Mouse (Mus musculus) cortical plate, adult 2 months (tissue): ENCODE results near the gene Ttc6. TPM values are rescaled to one million over a fixed set of nuclear protein-coding genes. Genes with fewer than 3 reads are reported as not detected.

Experiments
- H3K27ac ChIP-seq: fragments of 200-500 bp; 2 replicates; pipeline ENCODE4 v1.5.1; 2012; ENCODE audit warnings: low read length, control low read depth, inconsistent platforms; ENCODE audit not compliant: insufficient read depth
- H3K4me1 ChIP-seq: fragments of 200-500 bp; 2 replicates; pipeline ENCODE4 v1.6.1; 2011; ENCODE audit warnings: low read length; ENCODE audit not compliant: control insufficient read depth, insufficient read depth
- H3K4me3 ChIP-seq: fragments of 200-500 bp; 2 replicates; pipeline ENCODE4 v1.5.1; 2011; ENCODE audit warnings: mild to moderate bottlenecking, low read length, control low read depth; ENCODE audit not compliant: insufficient read depth
- CTCF ChIP-seq: fragments of 200-500 bp; IDR thresholded peaks from 2 replicates; pipeline ENCODE4 v1.5.1; 2011; ENCODE audit warnings: mild to moderate bottlenecking, control low read depth, low read length; ENCODE audit not compliant: insufficient read depth; ENCODE audit errors: extremely low read depth
- POLR2A ChIP-seq: fragments of 200-500 bp; IDR thresholded peaks from 2 replicates; pipeline ENCODE4 v1.6.1; 2011; ENCODE audit warnings: mild to moderate bottlenecking, low read length, control low read depth; ENCODE audit not compliant: insufficient read depth; ENCODE audit errors: extremely low read depth
- polyA plus RNA-seq: library from polyadenylated mRNA; depleted of rRNA; stranded (reverse); fragments of >200 nt; gene quantifications from 2 replicates; pipeline ENCODE4 v1.2.3, GENCODE M21; 2012; rRNA removed

The Ttc6 gene
- polyA plus RNA-seq, result 0.02 and 0.08 TPM in 2 replicates

GRCm38 (mm10) chr12:57563909-57564308 is at the start of gene Ttc6:
Gene Ttc6 (plus strand): TSS chr12:57564113.
- no peak within 1 kb of the TSS for H3K4me3 ChIP-seq
- TF ChIP-seq POLR2A (no peak), CTCF (no peak)
- no peaks in the 10 kb centered on the region for H3K4me1 ChIP-seq
- H3K27ac ChIP-seq, result no peak within 1 kb of the TSS

- no peaks in the 10 kb centered on the region for H3K4me1 ChIP-seq
- H3K4me3 ChIP-seq, result no peak overlapping the region
- no peak overlapping the region for H3K27ac ChIP-seq
- TF ChIP-seq CTCF, result no peak
- TF ChIP-seq POLR2A, result no peak
Observed at GRCm38 (mm10) chr12:57514552-57514951, 49.4 kb upstream of the Ttc6 start.

GRCm38 (mm10) chr12:57515702-57516377 is 48.1 kb upstream of the Ttc6 start:
- no peak overlapping the region for H3K4me3 ChIP-seq
- H3K27ac ChIP-seq, result no peak overlapping the region
- TF ChIP-seq CTCF (no peak), POLR2A (no peak)

GRCm38 (mm10) chr12:57528335-57528734 is 35.6 kb upstream of the Ttc6 start:
- H3K4me1 ChIP-seq, result no peaks in the 10 kb centered on the region
- TF ChIP-seq CTCF, result no peak
- no peak for TF ChIP-seq POLR2A
- no peak overlapping the region for H3K27ac ChIP-seq

More at GRCm38 (mm10) chr12:57515702-57516377, 48.1 kb upstream of the Ttc6 start:
- no peaks in the 10 kb centered on the region for H3K4me1 ChIP-seq

GRCm38 (mm10) chr12:57530474-57530873 is 33.4 kb upstream of the Ttc6 start:
- Histone ChIP-seq H3K4me3 (no peak overlapping the region), H3K4me1 (no peaks in the 10 kb centered on the region), H3K27ac (no peak overlapping the region)
- TF ChIP-seq POLR2A (no peak), CTCF (no peak)

More at GRCm38 (mm10) chr12:57528335-57528734, 35.6 kb upstream of the Ttc6 start:
- H3K4me3 ChIP-seq, result no peak overlapping the region

GRCm38 (mm10) chr12:57534517-57534878 is 29.4 kb upstream of the Ttc6 start:
- Histone ChIP-seq H3K27ac (no peak overlapping the region), H3K4me1 (no peaks in the 10 kb centered on the region), H3K4me3 (no peak overlapping the region)
- TF ChIP-seq POLR2A (no peak), CTCF (no peak)

- TF ChIP-seq CTCF (no peak), POLR2A (no peak)
- Histone ChIP-seq H3K27ac (no peak overlapping the region), H3K4me3 (no peak overlapping the region), H3K4me1 (no peaks in the 10 kb centered on the region)
Observed at GRCm38 (mm10) chr12:57534879-57535611, 28.9 kb upstream of the Ttc6 start.

GRCm38 (mm10) chr12:57536056-57536908 is 27.6 kb upstream of the Ttc6 start:
- H3K4me3 ChIP-seq, result no peak overlapping the region
- H3K4me1 ChIP-seq, result no peaks in the 10 kb centered on the region
- no peak for TF ChIP-seq POLR2A
- no peak for TF ChIP-seq CTCF
- H3K27ac ChIP-seq, result no peak overlapping the region

GRCm38 (mm10) chr12:57536909-57537670 is 26.8 kb upstream of the Ttc6 start:
- Histone ChIP-seq H3K4me1 (no peaks in the 10 kb centered on the region), H3K4me3 (no peak overlapping the region), H3K27ac (no peak overlapping the region)
- TF ChIP-seq POLR2A, result no peak
- TF ChIP-seq CTCF, result no peak
